Mouse (Mus musculus): ENCODE data around the gene Gm11595. TPM values are rescaled to one million over a fixed set of nuclear protein-coding genes. Genes with fewer than 3 reads are reported as not detected.
"Not testable (repeated sequence)": the region's sequence is repeated elsewhere in the genome, so short reads cannot be mapped to it uniquely, and the experiment has no call there.

Gm11595 gene
- polyA plus RNA-seq (2014; fragmentation: Nextera tagmentation; extraction: Ambion mirVana): not detected in 2 replicates

GRCm38 (mm10) chr11:99772813-99773212 is at the start of gene Gm11595:
Gene Gm11595, minus strand, starts transcription at chr11:99772913.
- not testable (repeated sequence) for DNase-seq (ENCODE audit: low spot score); H3K4me3 ChIP-seq (ENCODE audit: low read depth, low read length); H3K36me3 ChIP-seq (ENCODE audit: control insufficient read depth, insufficient read depth, low read length); H3K4me2 ChIP-seq (ENCODE audit: low read length); H3K27me3 ChIP-seq (replicated peaks; ENCODE audit: control insufficient read depth, insufficient read depth, low read length); H3K9ac ChIP-seq (ENCODE audit: low read length); H3K27ac ChIP-seq (ENCODE audit: low read depth); H3K4me1 ChIP-seq (replicated peaks; ENCODE audit: control insufficient read depth, insufficient read depth, low read length); H3K9me3 ChIP-seq (ENCODE audit: control insufficient read depth, low read length); ATAC-seq (replicated peaks; ENCODE audit: low FRiP score, low TSS enrichment, low read depth)

- DNase-seq (ENCODE audit: low spot score); H3K27ac ChIP-seq (ENCODE audit: low read depth): not testable (repeated sequence)
Observed at GRCm38 (mm10) chr11:99815566-99815965, 42.9 kb upstream of the Gm11595 start, which contains the start of gene Gm11564. Gene Gm11564, minus strand, starts transcription at chr11:99815666.

GRCm38 (mm10) chr11:99809792-99810191 is 37.1 kb upstream of the Gm11595 start, which contains the start of gene Krtap4-13:
Gene Krtap4-13, minus strand, starts transcription at chr11:99809892.
- H3K36me3 ChIP-seq (ENCODE audit: control insufficient read depth, insufficient read depth, low read length); H3K9me3 ChIP-seq (ENCODE audit: control insufficient read depth, low read length); ATAC-seq (replicated peaks; ENCODE audit: low FRiP score, low TSS enrichment, low read depth); H3K27me3 ChIP-seq (replicated peaks; ENCODE audit: control insufficient read depth, insufficient read depth, low read length); H3K4me1 ChIP-seq (replicated peaks; ENCODE audit: control insufficient read depth, insufficient read depth, low read length); H3K4me2 ChIP-seq (ENCODE audit: low read length); H3K27ac ChIP-seq (ENCODE audit: low read depth); DNase-seq (ENCODE audit: low spot score); H3K9ac ChIP-seq (ENCODE audit: low read length); H3K4me3 ChIP-seq (ENCODE audit: low read depth, low read length): not testable (repeated sequence)

More at GRCm38 (mm10) chr11:99815566-99815965, 42.9 kb upstream of the Gm11595 start, which contains the start of gene Gm11564:
- not testable (repeated sequence) for H3K4me2 ChIP-seq (ENCODE audit: low read length); H3K36me3 ChIP-seq (ENCODE audit: control insufficient read depth, insufficient read depth, low read length); H3K27me3 ChIP-seq (replicated peaks; ENCODE audit: control insufficient read depth, insufficient read depth, low read length); H3K9me3 ChIP-seq (ENCODE audit: control insufficient read depth, low read length); H3K9ac ChIP-seq (ENCODE audit: low read length); H3K4me3 ChIP-seq (ENCODE audit: low read depth, low read length); H3K4me1 ChIP-seq (replicated peaks; ENCODE audit: control insufficient read depth, insufficient read depth, low read length); ATAC-seq (replicated peaks; ENCODE audit: low FRiP score, low TSS enrichment, low read depth)
- 95% methylated on average over 2 of the region's 2 CpGs for WGBS

DNA sequence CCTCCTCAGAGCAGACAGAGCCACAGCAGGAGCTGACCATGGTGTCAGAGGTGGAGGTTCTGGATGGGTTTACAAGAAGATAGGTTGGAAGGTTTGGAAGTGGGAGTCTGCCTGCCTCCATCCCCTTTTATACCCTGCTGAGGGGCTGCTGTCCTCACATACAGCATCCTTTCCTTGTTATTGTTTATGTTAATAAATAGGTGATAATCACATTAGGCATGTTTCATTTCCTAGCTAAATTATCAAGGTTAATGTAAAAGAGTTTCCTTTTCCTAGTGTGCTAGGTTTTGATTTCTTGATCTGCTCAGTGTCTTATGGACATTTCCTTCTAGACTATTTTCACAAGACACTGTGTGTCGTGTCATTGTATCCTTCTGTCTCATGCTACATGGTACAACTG is 31.6 kb upstream of the Gm11595 start, which contains the start of gene Gm11554:
TSS of gene Gm11554 (minus strand) at position 101 of the 400 bp plus-strand sequence.
- not testable (repeated sequence) for ATAC-seq (replicated peaks; ENCODE audit: low FRiP score, low TSS enrichment, low read depth); DNase-seq (ENCODE audit: low spot score); H3K36me3 ChIP-seq (ENCODE audit: control insufficient read depth, insufficient read depth, low read length); H3K9me3 ChIP-seq (ENCODE audit: control insufficient read depth, low read length); H3K9ac ChIP-seq (ENCODE audit: low read length); H3K4me2 ChIP-seq (ENCODE audit: low read length); H3K27ac ChIP-seq (ENCODE audit: low read depth); H3K4me3 ChIP-seq (ENCODE audit: low read depth, low read length); H3K27me3 ChIP-seq (replicated peaks; ENCODE audit: control insufficient read depth, insufficient read depth, low read length); H3K4me1 ChIP-seq (replicated peaks; ENCODE audit: control insufficient read depth, insufficient read depth, low read length)
- no CpG with 5 or more reads among the region's 1 CpGs for WGBS

DNA sequence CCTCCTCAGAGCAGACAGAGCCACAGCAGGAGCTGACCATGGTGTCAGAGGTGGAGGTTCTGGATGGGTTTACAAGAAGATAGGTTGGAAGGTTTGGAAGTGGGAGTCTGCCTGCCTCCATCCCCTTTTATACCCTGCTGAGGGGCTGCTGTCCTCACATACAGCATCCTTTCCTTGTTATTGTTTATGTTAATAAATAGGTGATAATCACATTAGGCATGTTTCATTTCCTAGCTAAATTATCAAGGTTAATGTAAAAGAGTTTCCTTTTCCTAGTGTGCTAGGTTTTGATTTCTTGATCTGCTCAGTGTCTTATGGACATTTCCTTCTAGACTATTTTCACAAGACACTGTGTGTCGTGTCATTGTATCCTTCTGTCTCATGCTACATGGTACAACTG is 26.1 kb upstream of the Gm11595 start, which contains the start of gene Gm11569:
TSS of gene Gm11569 (minus strand) at position 101 of the 400 bp plus-strand sequence.
- H3K4me3 ChIP-seq (ENCODE audit: low read depth, low read length); DNase-seq (ENCODE audit: low spot score); H3K4me1 ChIP-seq (replicated peaks; ENCODE audit: control insufficient read depth, insufficient read depth, low read length); H3K27me3 ChIP-seq (replicated peaks; ENCODE audit: control insufficient read depth, insufficient read depth, low read length); H3K9ac ChIP-seq (ENCODE audit: low read length); ATAC-seq (replicated peaks; ENCODE audit: low FRiP score, low TSS enrichment, low read depth); H3K27ac ChIP-seq (ENCODE audit: low read depth); H3K4me2 ChIP-seq (ENCODE audit: low read length); H3K9me3 ChIP-seq (ENCODE audit: control insufficient read depth, low read length); H3K36me3 ChIP-seq (ENCODE audit: control insufficient read depth, insufficient read depth, low read length): not testable (repeated sequence)
- WGBS: no CpG with 5 or more reads among the region's 1 CpGs

DNA sequence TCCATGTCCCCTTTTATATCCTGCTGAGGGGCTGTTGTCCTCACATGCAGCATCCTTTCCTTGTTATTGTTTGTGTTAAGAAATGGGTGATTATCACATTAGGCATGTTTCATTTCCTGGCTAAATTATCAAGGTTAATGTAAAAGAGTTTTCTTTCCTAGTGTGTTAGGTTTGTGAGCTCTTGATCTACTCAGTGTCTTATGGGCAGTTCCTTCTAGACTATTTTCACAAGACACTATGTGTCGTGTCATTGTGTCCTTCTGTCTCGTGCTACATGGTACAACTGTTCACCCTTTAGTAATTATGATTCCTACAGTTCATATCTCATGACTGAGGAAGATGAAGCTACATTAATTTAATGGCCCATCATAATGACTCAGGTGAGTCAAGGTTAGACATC is 20.7 kb upstream of the Gm11595 start, which contains the start of gene Gm11596:
TSS of gene Gm11596 (minus strand) at position 101 of the 400 bp plus-strand sequence.
- 78% methylated on average over 2 of the region's 2 CpGs for WGBS
- Histone ChIP-seq H3K4me1 (replicated peaks; ENCODE audit: control insufficient read depth, insufficient read depth, low read length) (no peaks in the 10 kb centered on the region), H3K9ac (ENCODE audit: low read length) (no peak within 1 kb of the TSS), H3K4me2 (ENCODE audit: low read length) (no peak within 1 kb of the TSS), H3K36me3 (ENCODE audit: control insufficient read depth, insufficient read depth, low read length) (no peaks in the 10 kb centered on the region), H3K27ac (ENCODE audit: low read depth) (no peak within 1 kb of the TSS), H3K4me3 (ENCODE audit: low read depth, low read length) (no peak within 1 kb of the TSS), H3K27me3 (replicated peaks; ENCODE audit: control insufficient read depth, insufficient read depth, low read length) (no peaks in the 10 kb centered on the region), H3K9me3 (ENCODE audit: control insufficient read depth, low read length) (no peaks in the 10 kb centered on the region)
- DNase-seq (ENCODE audit: low spot score): no peak
- no peak for ATAC-seq (replicated peaks; ENCODE audit: low FRiP score, low TSS enrichment, low read depth)

- H3K4me3 ChIP-seq (ENCODE audit: low read depth, low read length); H3K36me3 ChIP-seq (ENCODE audit: control insufficient read depth, insufficient read depth, low read length); ATAC-seq (replicated peaks; ENCODE audit: low FRiP score, low TSS enrichment, low read depth); H3K9me3 ChIP-seq (ENCODE audit: control insufficient read depth, low read length); H3K27me3 ChIP-seq (replicated peaks; ENCODE audit: control insufficient read depth, insufficient read depth, low read length); H3K4me1 ChIP-seq (replicated peaks; ENCODE audit: control insufficient read depth, insufficient read depth, low read length); H3K9ac ChIP-seq (ENCODE audit: low read length); H3K4me2 ChIP-seq (ENCODE audit: low read length); DNase-seq (ENCODE audit: low spot score); H3K27ac ChIP-seq (ENCODE audit: low read depth): not testable (repeated sequence)
Observed at GRCm38 (mm10) chr11:99784900-99785299, 12.2 kb upstream of the Gm11595 start, which contains the start of gene Krtap4-9. Gene Krtap4-9, plus strand, starts transcription at chr11:99785200.

DNA sequence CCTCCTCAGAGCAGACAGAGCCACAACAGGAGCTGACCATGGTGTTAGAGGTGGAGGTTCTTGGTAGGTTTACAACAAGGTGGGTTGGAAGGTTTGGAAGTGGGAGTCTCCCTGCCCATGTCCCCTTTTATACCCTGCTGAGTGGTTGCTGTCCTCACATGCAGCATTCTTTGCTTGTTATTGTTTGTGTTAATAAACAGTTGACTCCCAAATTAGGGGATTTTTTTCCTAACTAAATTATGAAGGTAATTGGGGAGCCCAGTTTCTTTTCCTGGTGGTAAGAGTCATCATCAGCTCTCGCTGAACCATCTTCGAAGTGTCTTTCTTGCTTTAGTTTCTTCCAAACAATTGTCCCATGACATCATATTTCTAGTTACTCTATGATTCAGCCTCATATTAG is 7.9 kb upstream of the Gm11595 start, which contains the start of gene Krtap4-8:
TSS of gene Krtap4-8 (minus strand) at position 101 of the 400 bp plus-strand sequence.
- WGBS: 90% methylated on average over 2 of the region's 2 CpGs

GRCm38 (mm10) chr11:99778401-99778800 is 5.7 kb upstream of the Gm11595 start:
- no peaks in the 10 kb centered on the region for H3K36me3 ChIP-seq (ENCODE audit: control insufficient read depth, insufficient read depth, low read length)
- no peaks in the 10 kb centered on the region for H3K27me3 ChIP-seq (replicated peaks; ENCODE audit: control insufficient read depth, insufficient read depth, low read length)
- 58% methylated on average over 7 of the region's 7 CpGs for WGBS
- ATAC-seq (replicated peaks; ENCODE audit: low FRiP score, low TSS enrichment, low read depth) (no peak), DNase-seq (ENCODE audit: low spot score) (no peak)
- H3K27ac ChIP-seq (ENCODE audit: low read depth): no peak overlapping the region
- H3K9ac ChIP-seq (ENCODE audit: low read length): no peak overlapping the region
- H3K4me3 ChIP-seq (ENCODE audit: low read depth, low read length): no peak overlapping the region
- no peaks in the 10 kb centered on the region for H3K9me3 ChIP-seq (ENCODE audit: control insufficient read depth, low read length)
- H3K4me2 ChIP-seq (ENCODE audit: low read length): no peak overlapping the region
- H3K4me1 ChIP-seq (replicated peaks; ENCODE audit: control insufficient read depth, insufficient read depth, low read length): 0 out of 2 replicates have a peak, but pooled peaks cover 4% of the 10 kb centered on the region

More for the DNA sequence above, 7.9 kb upstream of the Gm11595 start, which contains the start of gene Krtap4-8:
- ATAC-seq (replicated peaks; ENCODE audit: low FRiP score, low TSS enrichment, low read depth): no peak
- Histone ChIP-seq H3K9me3 (ENCODE audit: control insufficient read depth, low read length) (no peaks in the 10 kb centered on the region), H3K36me3 (ENCODE audit: control insufficient read depth, insufficient read depth, low read length) (no peaks in the 10 kb centered on the region), H3K4me2 (ENCODE audit: low read length) (no peak within 1 kb of the TSS), H3K4me1 (replicated peaks; ENCODE audit: control insufficient read depth, insufficient read depth, low read length) (0 out of 2 replicates have a peak, but pooled peaks cover 4% of the 10 kb centered on the region), H3K9ac (ENCODE audit: low read length) (no peak within 1 kb of the TSS), H3K4me3 (ENCODE audit: low read depth, low read length) (no peak within 1 kb of the TSS), H3K27ac (ENCODE audit: low read depth) (no peak within 1 kb of the TSS), H3K27me3 (replicated peaks; ENCODE audit: control insufficient read depth, insufficient read depth, low read length) (no peaks in the 10 kb centered on the region)
- no peak for DNase-seq (ENCODE audit: low spot score)
